Mouse (Mus musculus): ENCODE data around the gene Btrc. TPM values are rescaled to one million over a fixed set of nuclear protein-coding genes. Genes with fewer than 3 reads are reported as not detected.
A peak's percentile ranks its signal among the peaks of the same experiment; 100 is the strongest.

The Btrc gene
- polyA plus RNA-seq, 2 experiments, result 27.6 to 40.3 TPM

- H3K4me2 ChIP-seq (ENCODE audit: low read depth), result no peak overlapping the region
- H3K27ac ChIP-seq, result no peak overlapping the region
- WGBS (ENCODE audit: insufficient replicate concordance), result 88% methylated on average over 6 of the region's 6 CpGs
- H3K9me3 ChIP-seq (ENCODE audit: control insufficient read depth, low read length), result no peaks in the 10 kb centered on the region
- TF ChIP-seq EP300 (IDR thresholded peaks at IDR 0.05; ENCODE audit: low read depth) (no peak), CTCF (IDR thresholded peaks at IDR 0.05; ENCODE audit: low read depth) (no peak)
- DNase-seq (ENCODE audit: low read depth in 3 of 3, low spot score in 3 of 3) (no peak), ATAC-seq (ENCODE audit: insufficient read depth) (no peak)
- H3K27me3 ChIP-seq (ENCODE audit: control insufficient read depth, insufficient read depth, low read length), result no peaks in the 10 kb centered on the region
- H3K4me1 ChIP-seq (replicated peaks; ENCODE audit: control insufficient read depth in 2 of 2, insufficient read depth in 2 of 2, low read length in 1 of 2), result peaks cover 0 to 19% of the 10 kb centered on the region in 2 experiments; a peak in 3 of 4 replicates
- peaks cover 28% of the 10 kb centered on the region for H3K36me3 ChIP-seq (replicated peaks; ENCODE audit: control insufficient read depth, insufficient read depth, low read depth)
- H3K9ac ChIP-seq (replicated peaks), result no peak overlapping the region
- H3K4me3 ChIP-seq (ENCODE audit: insufficient read depth in 1 of 2, low read depth in 2 of 2, low read length in 2 of 2), result no peak overlapping the region
These were observed 168.0 kb downstream of the Btrc start for GRCm38 (mm10) chr19:45531554-45531953.

DNA sequence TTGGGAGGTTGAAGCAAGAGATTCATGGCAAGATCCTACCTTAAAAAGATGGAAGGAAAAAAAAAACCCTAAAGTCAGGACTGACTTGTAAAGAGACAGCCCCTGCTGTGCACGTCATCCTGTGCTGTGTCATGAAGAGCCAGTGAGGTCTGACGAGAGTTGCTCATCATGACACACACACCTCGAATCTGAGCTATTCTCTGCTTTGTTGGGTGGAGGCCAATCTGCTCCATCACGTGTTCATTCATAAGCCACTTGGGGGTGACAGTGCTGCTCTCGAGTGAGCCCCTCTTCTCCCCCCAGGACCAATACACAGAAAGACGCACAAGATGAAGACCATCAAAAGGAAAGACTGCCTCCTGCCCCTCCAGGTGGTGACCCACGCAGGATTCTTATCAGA is 170.1 kb downstream of the Btrc start:
- H3K9me3 ChIP-seq (ENCODE audit: control insufficient read depth, low read length), result no peaks in the 10 kb centered on the region
- no peak overlapping the region for H3K4me3 ChIP-seq (ENCODE audit: insufficient read depth in 1 of 2, low read depth in 2 of 2, low read length in 2 of 2)
- H3K9ac ChIP-seq (replicated peaks), result no peak overlapping the region
- H3K4me2 ChIP-seq (ENCODE audit: low read depth), result no peak overlapping the region
- no peak for DNase-seq (ENCODE audit: low read depth in 3 of 3, low spot score in 3 of 3)
- H3K27me3 ChIP-seq (ENCODE audit: control insufficient read depth, insufficient read depth, low read length), result no peaks in the 10 kb centered on the region
- H3K27ac ChIP-seq, result no peak overlapping the region
- ATAC-seq (ENCODE audit: insufficient read depth), result no peak
- WGBS (ENCODE audit: insufficient replicate concordance), result 51% methylated on average over 7 of the region's 7 CpGs
- H3K36me3 ChIP-seq (replicated peaks; ENCODE audit: control insufficient read depth, insufficient read depth, low read depth), result peaks cover 9% of the 10 kb centered on the region
- H3K4me1 ChIP-seq (replicated peaks; ENCODE audit: control insufficient read depth in 2 of 2, insufficient read depth in 2 of 2, low read length in 1 of 2), result peaks cover 0 to 15% of the 10 kb centered on the region in 2 experiments; a peak in 3 of 4 replicates
- TF ChIP-seq EP300 (IDR thresholded peaks at IDR 0.05; ENCODE audit: low read depth) (no peak), CTCF (IDR thresholded peaks at IDR 0.05; ENCODE audit: low read depth) (no peak)

DNA sequence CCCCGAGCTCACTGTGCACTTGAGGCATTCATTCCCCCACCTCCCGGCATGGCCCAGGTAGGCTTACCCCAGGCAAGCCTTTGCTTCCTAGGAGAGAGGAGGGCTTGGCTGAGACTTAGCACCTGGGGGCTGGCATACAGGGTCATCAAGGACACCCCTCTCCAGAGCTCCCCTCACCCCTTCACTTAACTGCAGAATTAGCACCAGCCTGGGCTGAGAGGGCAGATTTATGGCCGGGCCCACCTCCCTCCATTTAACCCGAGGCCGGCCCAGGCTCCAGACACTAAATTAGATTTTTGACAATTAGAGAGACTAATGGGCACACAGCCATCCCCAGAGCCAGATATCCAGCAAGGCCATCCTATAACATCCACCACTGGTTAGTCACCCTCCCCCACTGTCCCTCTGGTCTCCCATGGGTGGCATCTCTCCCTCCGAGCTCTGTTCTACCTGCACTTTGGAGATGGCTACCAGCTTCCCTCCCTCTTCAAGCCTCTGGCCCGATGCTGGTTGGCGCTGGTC is 171.7 kb downstream of the Btrc start:
- Histone ChIP-seq H3K9me3 (ENCODE audit: control insufficient read depth, low read length) (no peaks in the 10 kb centered on the region), H3K27ac (no peak overlapping the region), H3K36me3 (replicated peaks; ENCODE audit: control insufficient read depth, insufficient read depth, low read depth) (no peaks in the 10 kb centered on the region), H3K9ac (replicated peaks) (no peak overlapping the region), H3K27me3 (ENCODE audit: control insufficient read depth, insufficient read depth, low read length) (no peaks in the 10 kb centered on the region), H3K4me1 (replicated peaks; ENCODE audit: control insufficient read depth in 2 of 2, insufficient read depth in 2 of 2, low read length in 1 of 2) (peaks cover 0 to 12% of the 10 kb centered on the region in 2 experiments; a peak in 3 of 4 replicates), H3K4me3 (ENCODE audit: insufficient read depth in 1 of 2, low read depth in 2 of 2, low read length in 2 of 2) (no peak overlapping the region), H3K4me2 (ENCODE audit: low read depth) (no peak overlapping the region)
- DNase-seq (ENCODE audit: low read depth in 3 of 3, low spot score in 3 of 3), result no peak
- TF ChIP-seq EP300 (IDR thresholded peaks at IDR 0.05; ENCODE audit: low read depth) (no peak), CTCF (IDR thresholded peaks at IDR 0.05; ENCODE audit: low read depth) (no peak)
- ATAC-seq (ENCODE audit: insufficient read depth), result no peak
- 78% methylated on average over 8 of the region's 8 CpGs for WGBS (ENCODE audit: insufficient replicate concordance)

GRCm38 (mm10) chr19:45535929-45536328 is 172.4 kb downstream of the Btrc start:
- Histone ChIP-seq H3K4me2 (ENCODE audit: low read depth) (no peak overlapping the region), H3K9ac (replicated peaks) (no peak overlapping the region), H3K4me1 (replicated peaks; ENCODE audit: control insufficient read depth in 2 of 2, insufficient read depth in 2 of 2, low read length in 1 of 2) (peaks cover 0 to 12% of the 10 kb centered on the region in 2 experiments; a peak in 3 of 4 replicates), H3K36me3 (replicated peaks; ENCODE audit: control insufficient read depth, insufficient read depth, low read depth) (no peaks in the 10 kb centered on the region), H3K27ac (no peak overlapping the region), H3K4me3 (ENCODE audit: insufficient read depth in 1 of 2, low read depth in 2 of 2, low read length in 2 of 2) (no peak overlapping the region), H3K9me3 (ENCODE audit: control insufficient read depth, low read length) (no peaks in the 10 kb centered on the region), H3K27me3 (ENCODE audit: control insufficient read depth, insufficient read depth, low read length) (no peaks in the 10 kb centered on the region)
- TF ChIP-seq EP300 (IDR thresholded peaks at IDR 0.05; ENCODE audit: low read depth) (no peak), CTCF (IDR thresholded peaks at IDR 0.05; ENCODE audit: low read depth) (no peak)
- 58% methylated on average over 6 of the region's 6 CpGs for WGBS (ENCODE audit: insufficient replicate concordance)
- ATAC-seq (ENCODE audit: insufficient read depth) (no peak), DNase-seq (ENCODE audit: low read depth in 3 of 3, low spot score in 3 of 3) (no peak)

GRCm38 (mm10) chr19:45537505-45537904 is 174.0 kb downstream of the Btrc start:
- DNase-seq (ENCODE audit: low read depth in 3 of 3, low spot score in 3 of 3), result no peak
- ATAC-seq (ENCODE audit: insufficient read depth), result no peak
- H3K9me3 ChIP-seq (ENCODE audit: control insufficient read depth, low read length), result no peaks in the 10 kb centered on the region
- H3K4me3 ChIP-seq (ENCODE audit: insufficient read depth in 1 of 2, low read depth in 2 of 2, low read length in 2 of 2), result no peak overlapping the region
- no peak overlapping the region for H3K27ac ChIP-seq
- 28% methylated on average over 1 of the region's 1 CpGs for WGBS (ENCODE audit: insufficient replicate concordance)
- H3K4me1 ChIP-seq (replicated peaks; ENCODE audit: control insufficient read depth in 2 of 2, insufficient read depth in 2 of 2, low read length in 1 of 2), result peaks cover 0 to 17% of the 10 kb centered on the region in 2 experiments; a peak in 3 of 4 replicates
- peaks cover 5% of the 10 kb centered on the region for H3K27me3 ChIP-seq (ENCODE audit: control insufficient read depth, insufficient read depth, low read length)
- no peak overlapping the region for H3K4me2 ChIP-seq (ENCODE audit: low read depth)
- H3K9ac ChIP-seq (replicated peaks), result no peak overlapping the region
- no peaks in the 10 kb centered on the region for H3K36me3 ChIP-seq (replicated peaks; ENCODE audit: control insufficient read depth, insufficient read depth, low read depth)
- TF ChIP-seq EP300 (IDR thresholded peaks at IDR 0.05; ENCODE audit: low read depth) (no peak), CTCF (IDR thresholded peaks at IDR 0.05; ENCODE audit: low read depth) (peak; percentile 88)

All from liver, embryonic 14.5 days (tissue).